8 mouse cellular contexts compared by ENCODE assay signal in the genomic region with DNA sequence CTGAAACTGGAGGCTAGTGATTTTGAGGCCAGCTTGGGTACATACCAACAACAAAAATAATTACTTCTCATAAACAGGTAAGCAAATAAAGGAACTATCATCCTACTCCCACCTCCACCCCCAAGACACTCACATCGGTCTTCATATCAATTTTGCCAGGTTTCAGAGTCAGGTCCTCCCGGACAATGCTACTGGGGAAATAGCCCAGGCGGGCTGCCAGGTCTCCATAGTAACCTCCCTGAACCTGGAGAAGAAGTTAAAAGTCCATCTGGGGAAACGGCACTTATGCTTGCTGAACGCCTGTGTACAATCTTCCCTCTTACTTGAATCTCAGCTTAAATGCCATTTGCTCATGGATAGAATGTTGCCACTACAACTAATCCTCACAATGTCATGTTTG. TPM values are rescaled to one million over a fixed set of nuclear protein-coding genes. Genes with fewer than 3 reads are reported as not detected.
DNase-seq lines count a peak whose midpoint lies in the region; ATAC-seq lines count a peak whose summit lies in the region.

No protein-coding gene starts in this region.

- H3K27me3 ChIP-seq in hindbrain, embryonic 14.5 days (ENCODE audit: control insufficient read depth, insufficient read depth, low read length), result no peaks in the 10 kb centered on the region
- no peaks in the 10 kb centered on the region for H3K27me3 ChIP-seq in hindbrain, embryonic 10.5 days (ENCODE audit: insufficient read depth, poor library complexity, severe bottlenecking)
- H3K27me3 ChIP-seq in embryonic facial prominence, embryonic 14.5 days (replicated peaks; ENCODE audit: control insufficient read depth, insufficient read depth, low read length), result no peaks in the 10 kb centered on the region

- H3K4me3 ChIP-seq in hindbrain, embryonic 14.5 days (replicated peaks; ENCODE audit: low read length), result no peak overlapping the region
- H3K4me3 ChIP-seq in hindbrain, embryonic 10.5 days, result no peak overlapping the region
- H3K4me3 ChIP-seq in embryonic facial prominence, embryonic 14.5 days (ENCODE audit: low read depth, low read length), result peak overlapping the region; percentile 66

- peaks cover 13% of the 10 kb centered on the region for H3K4me1 ChIP-seq in hindbrain, embryonic 14.5 days (replicated peaks; ENCODE audit: control insufficient read depth, insufficient read depth, low read length)
- peaks cover 19% of the 10 kb centered on the region for H3K4me1 ChIP-seq in hindbrain, embryonic 10.5 days (replicated peaks)
- H3K4me1 ChIP-seq in embryonic facial prominence, embryonic 14.5 days (ENCODE audit: control insufficient read depth, insufficient read depth, low read length), result no peaks in the 10 kb centered on the region

- peaks cover 23% of the 10 kb centered on the region for H3K36me3 ChIP-seq in hindbrain, embryonic 14.5 days (replicated peaks; ENCODE audit: control insufficient read depth, insufficient read depth)
- H3K36me3 ChIP-seq in hindbrain, embryonic 10.5 days, result peaks cover 31% of the 10 kb centered on the region
- H3K36me3 ChIP-seq in embryonic facial prominence, embryonic 14.5 days (ENCODE audit: control insufficient read depth, insufficient read depth, low read length), result peaks cover 18% of the 10 kb centered on the region

- H3K27ac ChIP-seq in hindbrain, embryonic 14.5 days, result peak overlapping the region; percentile 81
- no peak overlapping the region for H3K27ac ChIP-seq in hindbrain, embryonic 10.5 days
- H3K27ac ChIP-seq in embryonic facial prominence, embryonic 14.5 days (replicated peaks; ENCODE audit: low read depth, low read length), result peak overlapping the region; percentile 80

- H3K4me2 ChIP-seq in hindbrain, embryonic 14.5 days (replicated peaks), result peak overlapping the region; percentile 49
- peak overlapping the region; percentile 57 for H3K4me2 ChIP-seq in embryonic facial prominence, embryonic 14.5 days (ENCODE audit: low read depth, low read length)

- DNase-seq in hindbrain, embryonic 14.5 days (ENCODE audit: low spot score), result peak; percentile 50
- DNase-seq in hindbrain, embryonic 10.5 days (ENCODE audit: low spot score), result no peak
- no peak for DNase-seq in embryonic facial prominence, embryonic 14.5 days (ENCODE audit: low spot score)
- DNase-seq in kidney, adult 9 months, result peak; percentile 95
- peak; percentile 72 for DNase-seq in lung, postnatal 36 days
- no peak for DNase-seq in adipocyte (ENCODE audit: low spot score)
- DNase-seq in urinary bladder, postnatal 36 days (ENCODE audit: low spot score in 2 of 2), result no peak

- H3K9ac ChIP-seq in hindbrain, embryonic 14.5 days, result no peak overlapping the region
- H3K9ac ChIP-seq in embryonic facial prominence, embryonic 14.5 days (ENCODE audit: low read depth, low read length), result no peak overlapping the region

- H3K9me3 ChIP-seq in hindbrain, embryonic 14.5 days (ENCODE audit: control insufficient read depth, low read length), result no peaks in the 10 kb centered on the region
- peaks cover 1% of the 10 kb centered on the region; the same call in 1 of the 2 replicates for H3K9me3 ChIP-seq in hindbrain, embryonic 10.5 days
- H3K9me3 ChIP-seq in embryonic facial prominence, embryonic 14.5 days (ENCODE audit: control insufficient read depth, low read length), result no peaks in the 10 kb centered on the region

- ATAC-seq in hindbrain, embryonic 14.5 days (ENCODE audit: low FRiP score), result no peak
- no peak for ATAC-seq in embryonic facial prominence, embryonic 14.5 days (ENCODE audit: low read depth)
- ATAC-seq in granulocyte monocyte progenitor cell, adult 5-6 weeks (replicated peaks; ENCODE audit: poor library complexity, severe bottlenecking), result no peak

- WGBS in hindbrain, embryonic 14.5 days, result 33% methylated on average over 5 of the region's 5 CpGs
- 69% methylated on average over 5 of the region's 5 CpGs for WGBS in hindbrain, embryonic 10.5 days
- WGBS in embryonic facial prominence, embryonic 14.5 days, result 69% methylated on average over 5 of the region's 5 CpGs

RNA-seq across cellular contexts. Expression of a gene that starts 0.8 kb away (rescaled TPM):
- polyA plus RNA-seq in hindbrain, embryonic 14.5 days (2014; fragmentation: Nextera tagmentation; extraction: Ambion mirVana), result not detected in 2 replicates
- polyA plus RNA-seq in hindbrain, embryonic 10.5 days (2016; fragmentation: Nextera tagmentation; extraction: Ambion mirVana), result 0.20 TPM in 1 of 2 replicates, not detected in the other
- 0.52 TPM in 1 of 2 replicates, not detected in the other for polyA plus RNA-seq in embryonic facial prominence, embryonic 14.5 days (2014; fragmentation: Nextera tagmentation; extraction: Ambion mirVana)
- not detected in 2 replicates for total RNA-seq in granulocyte monocyte progenitor cell, adult 5-6 weeks (2014; fragmentation: Nextera tagmentation)
- not detected in 2 replicates for total RNA-seq in granulocyte monocyte progenitor cell, adult 5-6 weeks (2017)

RNA-seq across cellular contexts. Expression of a gene that starts 0.9 kb away (rescaled TPM):
- polyA plus RNA-seq in hindbrain, embryonic 14.5 days (2014; fragmentation: Nextera tagmentation; extraction: Ambion mirVana), result 24.6 and 28.5 TPM in 2 replicates
- 1.2 and 2.2 TPM in 2 replicates for polyA plus RNA-seq in hindbrain, embryonic 10.5 days (2016; fragmentation: Nextera tagmentation; extraction: Ambion mirVana)
- 102 and 115 TPM in 2 replicates for polyA plus RNA-seq in embryonic facial prominence, embryonic 14.5 days (2014; fragmentation: Nextera tagmentation; extraction: Ambion mirVana)
- total RNA-seq in granulocyte monocyte progenitor cell, adult 5-6 weeks (2014; fragmentation: Nextera tagmentation), result 3.5 TPM in 1 of 2 replicates, not detected in the other
- not detected in 2 replicates for total RNA-seq in granulocyte monocyte progenitor cell, adult 5-6 weeks (2017)

RNA-seq across cellular contexts. Expression of a gene that starts 1.3 kb away (rescaled TPM):
- 91.3 and 102 TPM in 2 replicates for polyA plus RNA-seq in hindbrain, embryonic 14.5 days (2014; fragmentation: Nextera tagmentation; extraction: Ambion mirVana)
- 66.0 and 92.2 TPM in 2 replicates for polyA plus RNA-seq in hindbrain, embryonic 10.5 days (2016; fragmentation: Nextera tagmentation; extraction: Ambion mirVana)
- 58.2 and 59.2 TPM in 2 replicates for polyA plus RNA-seq in embryonic facial prominence, embryonic 14.5 days (2014; fragmentation: Nextera tagmentation; extraction: Ambion mirVana)
- total RNA-seq in granulocyte monocyte progenitor cell, adult 5-6 weeks (2014; fragmentation: Nextera tagmentation), result 44.6 and 67.2 TPM in 2 replicates
- total RNA-seq in granulocyte monocyte progenitor cell, adult 5-6 weeks (2017), result 18.0 and 19.8 TPM in 2 replicates

RNA-seq across cellular contexts. Expression of a gene that starts 13.4 kb away (rescaled TPM):
- polyA plus RNA-seq in hindbrain, embryonic 14.5 days (2014; fragmentation: Nextera tagmentation; extraction: Ambion mirVana), result 55.3 and 55.7 TPM in 2 replicates
- polyA plus RNA-seq in hindbrain, embryonic 10.5 days (2016; fragmentation: Nextera tagmentation; extraction: Ambion mirVana), result 81.2 and 97.4 TPM in 2 replicates
- 41.1 and 47.1 TPM in 2 replicates for polyA plus RNA-seq in embryonic facial prominence, embryonic 14.5 days (2014; fragmentation: Nextera tagmentation; extraction: Ambion mirVana)
- 16.1 and 26.2 TPM in 2 replicates for total RNA-seq in granulocyte monocyte progenitor cell, adult 5-6 weeks (2014; fragmentation: Nextera tagmentation)
- total RNA-seq in granulocyte monocyte progenitor cell, adult 5-6 weeks (2017), result 18.7 and 27.8 TPM in 2 replicates

RNA-seq across cellular contexts. Expression of a gene that starts 15.5 kb away (rescaled TPM):
- polyA plus RNA-seq in hindbrain, embryonic 14.5 days (2014; fragmentation: Nextera tagmentation; extraction: Ambion mirVana), result 3.4 and 3.5 TPM in 2 replicates
- 3.6 and 4.3 TPM in 2 replicates for polyA plus RNA-seq in hindbrain, embryonic 10.5 days (2016; fragmentation: Nextera tagmentation; extraction: Ambion mirVana)
- 3.0 and 3.6 TPM in 2 replicates for polyA plus RNA-seq in embryonic facial prominence, embryonic 14.5 days (2014; fragmentation: Nextera tagmentation; extraction: Ambion mirVana)
- 6.7 and 7.7 TPM in 2 replicates for total RNA-seq in granulocyte monocyte progenitor cell, adult 5-6 weeks (2014; fragmentation: Nextera tagmentation)
- 2.2 and 2.6 TPM in 2 replicates for total RNA-seq in granulocyte monocyte progenitor cell, adult 5-6 weeks (2017)

Comparison
In these comparisons a context has a peak if more than half of its experiments do, and no peak if none do; other contexts are left out.
1. DNase-seq: peak in hindbrain, embryonic 14.5 days (single experiment), kidney, adult 9 months (single experiment) and lung, postnatal 36 days (single experiment); none in hindbrain, embryonic 10.5 days (single experiment), embryonic facial prominence, embryonic 14.5 days (single experiment), adipocyte (single experiment) and urinary bladder, postnatal 36 days (0 of 2).